Mouse (Mus musculus): ENCODE data around the gene Rexo5. TPM values are rescaled to one million over a fixed set of nuclear protein-coding genes. Genes with fewer than 3 reads are reported as not detected.
A peak's percentile ranks its signal among the peaks of the same experiment; 100 is the strongest.

Rexo5 gene
- polyA plus RNA-seq, 1 experiment from 2014 or later, result 9.6 TPM

DNA sequence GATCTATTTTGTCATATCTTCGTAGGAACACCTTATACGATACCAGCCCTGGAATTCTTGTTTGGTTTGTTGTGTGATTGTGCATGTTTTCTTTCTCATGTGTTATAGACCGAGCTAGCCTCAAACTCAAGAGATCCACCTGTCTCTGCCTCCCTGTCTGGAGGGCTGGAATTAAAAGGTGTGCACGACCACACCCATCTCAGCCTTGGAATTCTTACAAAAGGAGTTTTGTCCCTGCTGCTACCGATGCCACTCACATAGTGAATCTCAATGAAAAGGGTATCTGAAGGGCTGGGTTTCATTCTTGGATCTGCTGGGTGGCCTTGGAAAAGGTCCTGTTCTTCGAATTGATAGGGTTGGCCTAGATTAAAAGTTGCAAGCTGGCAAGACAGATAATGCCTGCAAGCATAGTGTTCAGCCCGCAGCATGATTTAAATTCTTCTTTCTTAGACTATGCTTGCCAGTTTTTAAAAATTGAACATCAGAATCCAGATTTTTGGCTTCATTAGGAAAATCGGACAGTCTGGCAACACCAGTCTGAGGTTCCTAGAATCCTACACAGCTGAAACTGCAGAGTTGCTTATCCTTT is 103.8 kb downstream of the Rexo5 start:
- Histone ChIP-seq H3K4me2 (peak overlapping the region; percentile 69; the same call in 1 of the 2 replicates), H3K4me1 (replicated peaks) (peaks cover 40% of the 10 kb centered on the region), H3K9ac (no peak overlapping the region), H3K27ac (no peak overlapping the region), H3K4me3 (no peak overlapping the region), H3K27me3 (no peaks in the 10 kb centered on the region), H3K36me3 (no peaks in the 10 kb centered on the region), H3K9me3 (no peaks in the 10 kb centered on the region)
- ATAC-seq (ENCODE audit: low FRiP score), result no peak
- 95% methylated on average over 8 of the region's 8 CpGs for WGBS

DNA sequence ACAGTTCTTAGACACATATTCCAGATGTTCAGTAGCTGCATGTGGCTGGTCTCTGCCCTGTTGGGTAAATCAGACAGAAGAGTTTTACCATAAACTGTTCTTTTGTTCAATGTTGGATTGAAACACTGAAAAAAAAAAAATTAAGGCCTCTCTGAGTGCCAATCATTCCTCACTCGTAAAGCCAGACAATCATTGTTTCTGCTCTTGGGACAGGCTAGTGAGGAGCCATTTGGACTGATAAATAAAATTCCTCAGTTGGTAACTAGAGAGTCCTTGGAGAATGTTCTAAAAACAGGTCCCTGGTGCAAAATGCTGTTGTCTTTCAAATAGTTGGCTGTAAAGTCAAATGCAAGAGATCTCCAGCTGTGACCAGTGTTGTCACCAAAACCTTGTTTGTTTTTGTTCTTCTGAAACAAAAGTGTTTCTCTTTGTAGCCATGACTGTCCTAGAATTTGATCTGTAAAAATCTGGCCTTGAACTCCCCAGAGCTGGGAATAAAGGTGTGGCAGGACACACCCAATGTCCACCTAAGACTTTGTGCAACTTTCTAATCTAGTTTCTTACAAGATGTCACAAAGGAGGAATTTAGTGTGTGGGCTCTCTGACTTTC is 104.5 kb downstream of the Rexo5 start:
- no peaks in the 10 kb centered on the region for H3K36me3 ChIP-seq
- no peak overlapping the region for H3K27ac ChIP-seq
- H3K9ac ChIP-seq, result no peak overlapping the region
- no peaks in the 10 kb centered on the region for H3K27me3 ChIP-seq
- H3K4me2 ChIP-seq, result no peak overlapping the region
- peaks cover 34% of the 10 kb centered on the region for H3K4me1 ChIP-seq (replicated peaks)
- no peaks in the 10 kb centered on the region for H3K9me3 ChIP-seq
- no peak overlapping the region for H3K4me3 ChIP-seq
- WGBS, result 45% methylated on average over 1 of the region's 1 CpGs
- no peak for ATAC-seq (ENCODE audit: low FRiP score)

Other genes with a start within 250 kb of the Rexo5 start
- not detected in 2 replicates for gene Acsm2, start 239.7 kb upstream of the Rexo5 start, polyA plus RNA-seq (2015; fragmentation: Nextera tagmentation; extraction: Ambion mirVana)
- gene Acsm1, start 187.0 kb upstream of the Rexo5 start, polyA plus RNA-seq (2015; fragmentation: Nextera tagmentation; extraction: Ambion mirVana), result not detected in 2 replicates
- gene Acsm4, start 104.0 kb upstream of the Rexo5 start, polyA plus RNA-seq (2015; fragmentation: Nextera tagmentation; extraction: Ambion mirVana), result not detected in 2 replicates
- 76.6 and 79.4 TPM in 2 replicates for gene Thumpd1, start 73.2 kb upstream of the Rexo5 start, polyA plus RNA-seq (2015; fragmentation: Nextera tagmentation; extraction: Ambion mirVana)
- gene Acsm3, start 33.1 kb upstream of the Rexo5 start, polyA plus RNA-seq (2015; fragmentation: Nextera tagmentation; extraction: Ambion mirVana), result 0.21 TPM in 1 of 2 replicates, not detected in the other
- 18.5 and 18.8 TPM in 2 replicates for gene Eri2, start 52 bp downstream of the Rexo5 start, polyA plus RNA-seq (2015; fragmentation: Nextera tagmentation; extraction: Ambion mirVana)
- gene Lyrm1, start 101.9 kb downstream of the Rexo5 start, polyA plus RNA-seq (2015; fragmentation: Nextera tagmentation; extraction: Ambion mirVana), result 18.9 and 20.3 TPM in 2 replicates
- 17.7 and 18.9 TPM in 2 replicates for gene Dcun1d3, start 102.3 kb downstream of the Rexo5 start, polyA plus RNA-seq (2015; fragmentation: Nextera tagmentation; extraction: Ambion mirVana)